Mouse (Mus musculus) kidney, embryonic 16.5 days (tissue): ENCODE data around the gene Rab15. TPM values are rescaled to one million over a fixed set of nuclear protein-coding genes. Genes with fewer than 3 reads are reported as not detected.
A peak's percentile ranks its signal among the peaks of the same experiment; 100 is the strongest.
"Not testable (repeated sequence)": the region's sequence is repeated elsewhere in the genome, so short reads cannot be mapped to it uniquely, and the experiment has no call there.

ENCODE experiments used
- ATAC-seq: fragments of 200-750 bp; cut with Nextera tagmentation; 2 replicates; pipeline ENCODE4 v1.8.0; 2017; ENCODE audit warnings: moderate TSS enrichment; ENCODE audit not compliant: low FRiP score, low TSS enrichment
- H3K27ac ChIP-seq: fragments of 300-500 bp; sonication (generic); 2 replicates; pipeline ENCODE4 v1.5.1; 2014; ENCODE audit warnings: low read length
- H3K27me3 ChIP-seq: fragments of 300-500 bp; sonication (generic); 2 replicates; pipeline ENCODE4 v1.6.1; 2014; ENCODE audit warnings: low read length, control low read depth, mixed read lengths; ENCODE audit not compliant: insufficient read depth
- H3K36me3 ChIP-seq: fragments of 300-500 bp; sonication (generic); 2 replicates; pipeline ENCODE4 v1.6.1; 2014; ENCODE audit warnings: low read length, control low read depth, mixed read lengths; ENCODE audit not compliant: insufficient read depth
- H3K4me1 ChIP-seq: fragments of 300-500 bp; sonication (generic); 2 replicates; pipeline ENCODE4 v1.6.1; 2014; ENCODE audit warnings: low read length, control low read depth, mixed read lengths; ENCODE audit not compliant: insufficient read depth
- H3K4me2 ChIP-seq: fragments of 300-500 bp; sonication (generic); replicated peaks from 2 replicates; pipeline ENCODE4 v1.6.1; 2014; ENCODE audit warnings: low read depth, low read length
- H3K4me3 ChIP-seq: fragments of 300-500 bp; sonication (generic); 2 replicates; pipeline ENCODE4 v1.5.1; 2014; ENCODE audit warnings: mild to moderate bottlenecking, low read length
- H3K9ac ChIP-seq: fragments of 300-500 bp; sonication (generic); replicated peaks from 2 replicates; pipeline ENCODE4 v1.6.1; 2014; ENCODE audit warnings: low read length
- H3K9me3 ChIP-seq: fragments of 300-500 bp; sonication (generic); 2 replicates; pipeline ENCODE4 v1.6.1; 2016; ENCODE audit warnings: low read length, control low read depth
- WGBS: fragments of 180-500 bp; shearing (Covaris S2); extraction: QIAGEN DNeasy Blood & Tissue Kit; methylation state at CpG from one replicate; pipeline ENCODE4 v1.1.7; 2014; 5-methylcytosine and 5-hydroxymethylcytosine counted together
- polyA plus RNA-seq: library from polyadenylated mRNA; unstranded; fragments of >200 nt; fragmentation: Nextera tagmentation; extraction: Ambion mirVana; gene quantifications from 2 replicates; pipeline ENCODE4 v1.2.1, GENCODE M21; 2015

Rab15 gene
- polyA plus RNA-seq, 1 experiment from 2014 or later = 14.2 TPM

GRCm38 (mm10) chr12:76807796-76808195, 14.9 kb downstream of the Rab15 start:
- Histone ChIP-seq H3K27ac (no peak overlapping the region), H3K4me3 (no peak overlapping the region), H3K36me3 (no peaks in the 10 kb centered on the region), H3K4me2 (no peak overlapping the region), H3K9ac (no peak overlapping the region), H3K9me3 (no peaks in the 10 kb centered on the region), H3K4me1 (no peaks in the 10 kb centered on the region), H3K27me3 (no peaks in the 10 kb centered on the region)
- WGBS = 85% methylated on average over 10 of the region's 10 CpGs
- no peak for ATAC-seq

DNA sequence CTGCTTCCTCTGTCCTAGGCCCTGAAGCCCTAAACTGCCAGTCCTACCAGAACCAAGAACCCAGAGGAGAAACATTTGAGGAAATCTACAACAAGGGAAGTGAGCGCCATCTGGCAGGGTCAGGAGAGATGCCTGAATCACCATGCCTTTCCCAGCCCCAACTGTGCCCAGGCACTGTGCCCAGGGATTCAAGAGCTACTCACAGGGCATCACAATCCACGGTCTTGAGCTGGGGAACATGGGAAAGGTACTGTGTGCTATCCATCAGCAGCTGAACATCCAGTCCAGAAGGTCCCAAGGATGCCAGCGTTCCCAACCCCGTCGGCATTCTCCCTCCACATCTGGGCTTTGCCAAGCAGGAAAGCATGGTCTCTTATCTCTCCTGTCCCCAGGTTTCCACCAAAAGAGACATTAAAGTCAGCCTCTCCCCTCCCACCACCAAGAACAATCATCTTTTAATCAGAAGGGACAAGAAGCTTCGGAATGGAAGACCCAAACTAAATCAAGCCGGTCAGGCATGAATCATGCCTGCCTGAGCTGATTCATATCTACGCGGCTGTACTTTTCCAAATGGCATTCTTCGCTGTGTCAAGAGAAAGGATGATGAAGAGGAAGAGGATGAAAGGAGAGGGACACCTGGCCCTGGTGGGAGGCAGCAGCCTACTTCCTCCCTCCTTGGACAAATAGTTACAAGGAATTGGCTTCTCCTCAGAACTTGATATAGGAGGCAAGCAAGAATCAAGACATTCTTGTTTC, 17.5 kb downstream of the Rab15 start:
- no peak for ATAC-seq
- 77% methylated on average over 10 of the region's 10 CpGs for WGBS
- H3K4me3 ChIP-seq = no peak overlapping the region
- H3K4me1 ChIP-seq = no peaks in the 10 kb centered on the region
- H3K4me2 ChIP-seq = no peak overlapping the region
- H3K36me3 ChIP-seq = no peaks in the 10 kb centered on the region
- no peak overlapping the region for H3K9ac ChIP-seq
- no peaks in the 10 kb centered on the region for H3K27me3 ChIP-seq
- no peaks in the 10 kb centered on the region for H3K9me3 ChIP-seq
- H3K27ac ChIP-seq = no peak overlapping the region

GRCm38 (mm10) chr12:76803700-76804252, 18.9 kb downstream of the Rab15 start:
- WGBS = 58% methylated on average over 7 of the region's 7 CpGs
- no peaks in the 10 kb centered on the region for H3K27me3 ChIP-seq
- no peaks in the 10 kb centered on the region for H3K4me1 ChIP-seq
- no peak overlapping the region for H3K27ac ChIP-seq
- no peak overlapping the region for H3K4me2 ChIP-seq
- H3K36me3 ChIP-seq = no peaks in the 10 kb centered on the region
- H3K4me3 ChIP-seq = no peak overlapping the region
- H3K9ac ChIP-seq = no peak overlapping the region
- ATAC-seq = peak; percentile 60; the same call in 1 of the 2 replicates
- no peaks in the 10 kb centered on the region for H3K9me3 ChIP-seq

- ATAC-seq = no peak
- 91% methylated on average over 10 of the region's 10 CpGs for WGBS
Observed at GRCm38 (mm10) chr12:76803028-76803427, 19.7 kb downstream of the Rab15 start.

GRCm38 (mm10) chr12:76798008-76798720, 24.5 kb downstream of the Rab15 start:
- no peaks in the 10 kb centered on the region for H3K36me3 ChIP-seq
- ATAC-seq = no peak
- H3K9me3 ChIP-seq = no peaks in the 10 kb centered on the region
- H3K27ac ChIP-seq = no peak overlapping the region
- H3K4me1 ChIP-seq = no peaks in the 10 kb centered on the region
- 70% methylated on average over 5 of the region's 5 CpGs for WGBS
- H3K4me2 ChIP-seq = no peak overlapping the region
- H3K9ac ChIP-seq = no peak overlapping the region
- H3K27me3 ChIP-seq = no peaks in the 10 kb centered on the region
- H3K4me3 ChIP-seq = no peak overlapping the region

More at GRCm38 (mm10) chr12:76803028-76803427, 19.7 kb downstream of the Rab15 start:
- H3K27me3 ChIP-seq = no peaks in the 10 kb centered on the region
- no peaks in the 10 kb centered on the region for H3K36me3 ChIP-seq
- no peak overlapping the region for H3K27ac ChIP-seq
- no peaks in the 10 kb centered on the region for H3K4me1 ChIP-seq
- H3K9me3 ChIP-seq = no peaks in the 10 kb centered on the region
- H3K4me2 ChIP-seq = no peak overlapping the region
- no peak overlapping the region for H3K4me3 ChIP-seq
- no peak overlapping the region for H3K9ac ChIP-seq

DNA sequence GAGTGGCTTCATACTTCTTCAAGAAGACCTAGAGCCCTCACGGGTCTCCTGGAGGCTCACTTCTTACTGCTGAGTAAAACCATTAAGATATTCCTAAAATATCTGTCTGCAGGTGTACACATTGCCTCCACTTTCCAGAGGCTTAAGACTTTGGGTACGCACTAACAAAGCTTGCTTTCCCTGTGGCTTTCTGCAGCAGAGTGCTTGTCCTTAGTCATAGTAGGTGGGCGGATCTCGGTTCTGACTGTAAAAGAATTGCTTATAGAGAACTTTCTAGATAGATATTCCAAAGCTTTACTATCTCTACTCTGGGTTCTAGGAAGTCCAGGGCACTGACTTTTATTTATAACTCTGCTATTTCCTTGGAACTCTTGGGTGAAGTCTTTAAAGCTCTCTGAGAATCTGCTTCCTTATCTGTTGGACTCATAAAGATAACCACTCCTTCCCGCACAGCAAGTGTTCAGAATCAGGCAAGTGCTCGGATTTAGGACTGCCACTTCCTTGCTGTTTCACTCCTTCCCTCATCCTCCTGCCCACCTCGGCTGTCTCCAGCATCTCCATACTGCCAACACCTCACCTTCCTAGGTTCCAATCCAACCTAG, 25.7 kb downstream of the Rab15 start:
- ATAC-seq = no peak
- Histone ChIP-seq H3K27ac (no peak overlapping the region), H3K4me1 (no peaks in the 10 kb centered on the region), H3K36me3 (no peaks in the 10 kb centered on the region), H3K4me2 (no peak overlapping the region), H3K9me3 (no peaks in the 10 kb centered on the region), H3K4me3 (no peak overlapping the region), H3K9ac (no peak overlapping the region), H3K27me3 (no peaks in the 10 kb centered on the region)
- 84% methylated on average over 7 of the region's 7 CpGs for WGBS

DNA sequence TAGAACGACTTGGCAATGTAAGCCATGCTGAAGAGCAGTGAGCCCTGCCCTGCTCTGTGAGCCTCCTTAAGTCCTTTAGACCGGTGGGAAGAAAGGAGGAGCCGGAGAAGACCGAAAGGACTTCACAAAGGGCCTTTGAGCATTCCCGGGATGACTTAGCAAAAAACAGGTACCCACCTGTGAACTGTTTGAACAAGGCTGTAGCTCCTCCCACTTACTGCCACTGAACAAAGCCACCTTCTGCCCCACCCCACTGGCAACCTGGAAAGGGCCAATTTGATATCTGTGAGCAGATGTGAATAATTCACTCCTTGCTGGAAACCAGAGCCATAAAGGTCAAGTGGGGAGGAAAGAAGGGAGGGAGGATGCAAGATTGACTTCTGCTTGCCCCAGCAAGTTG, 27.4 kb downstream of the Rab15 start, which contains the start of gene Gpx2:
Gpx2 (minus strand) TSS at position 205 of the 400 bp plus-strand sequence.
- Histone ChIP-seq H3K4me3 (no peak within 1 kb of the TSS), H3K27ac (no peak within 1 kb of the TSS)
- WGBS = 75% methylated on average over 5 of the region's 5 CpGs

DNA sequence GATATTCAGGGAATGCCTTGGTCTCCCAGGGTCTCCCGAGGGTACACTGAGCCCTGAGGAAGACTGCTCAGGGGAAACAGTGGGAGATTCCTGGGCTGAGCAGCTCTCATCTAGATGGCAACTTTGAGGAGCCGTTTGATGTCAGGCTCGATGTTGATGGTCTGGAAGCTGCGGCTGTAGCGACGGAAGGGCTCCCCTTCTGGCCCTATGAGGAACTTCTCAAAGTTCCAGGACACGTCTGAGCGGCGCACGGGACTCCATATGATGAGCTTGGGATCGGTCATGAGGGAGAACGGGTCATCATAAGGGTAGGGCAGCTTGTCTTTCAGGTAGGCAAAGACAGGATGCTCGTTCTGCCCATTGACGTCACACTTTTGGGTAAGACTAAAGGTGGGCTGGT, 30.2 kb downstream of the Rab15 start:
- H3K4me1 ChIP-seq, H3K27ac ChIP-seq, H3K9me3 ChIP-seq, ATAC-seq, H3K4me2 ChIP-seq, H3K36me3 ChIP-seq, H3K4me3 ChIP-seq, H3K9ac ChIP-seq, H3K27me3 ChIP-seq: not testable (repeated sequence)
- 44% methylated on average over 14 of the region's 14 CpGs for WGBS

More for the DNA sequence above, 27.4 kb downstream of the Rab15 start, which contains the start of gene Gpx2:
- H3K27me3 ChIP-seq = no peaks in the 10 kb centered on the region
- H3K36me3 ChIP-seq = no peaks in the 10 kb centered on the region
- no peaks in the 10 kb centered on the region for H3K4me1 ChIP-seq
- no peaks in the 10 kb centered on the region for H3K9me3 ChIP-seq
- H3K9ac ChIP-seq = no peak within 1 kb of the TSS
- no peak within 1 kb of the TSS for H3K4me2 ChIP-seq
- no peak for ATAC-seq

- ATAC-seq = no peak
- Histone ChIP-seq H3K4me2 (no peak overlapping the region), H3K27me3 (no peaks in the 10 kb centered on the region), H3K9me3 (no peaks in the 10 kb centered on the region), H3K4me1 (no peaks in the 10 kb centered on the region), H3K27ac (no peak overlapping the region), H3K9ac (no peak overlapping the region), H3K36me3 (no peaks in the 10 kb centered on the region), H3K4me3 (no peak overlapping the region)
- WGBS = 49% methylated on average over 8 of the region's 8 CpGs
Observed at GRCm38 (mm10) chr12:76790446-76791084, 32.1 kb downstream of the Rab15 start.
